Mouse (Mus musculus) left cerebral cortex, adult 2 months (tissue): Measurements from ENCODE around the gene Ddi2. TPM values are rescaled to one million over a fixed set of nuclear protein-coding genes. Genes with fewer than 3 reads are reported as not detected.
A peak's percentile ranks its signal among the peaks of the same experiment; 100 is the strongest.

Experiments used
- DNase-seq, 2 experiments: peaks; one replicate each; pipeline ENCODE4 v3.0.0; 2021 to 2022; ENCODE audit warnings: low spot score in 2 of 2, mixed read lengths in 1 of 2; ENCODE audit errors: extremely low spot score in 1 of 2
- H3K27ac ChIP-seq: fragments of 200-600 bp; 2 replicates; pipeline ENCODE4 v1.8.1; 2022
- H3K4me3 ChIP-seq: fragments of 200-600 bp; 2 replicates; pipeline ENCODE4 v1.8.1; 2022
- CTCF ChIP-seq: fragments of 200-600 bp; IDR thresholded peaks from 2 replicates; pipeline ENCODE4 v1.8.1; 2022; ENCODE audit warnings: antibody characterized with exemption, mild to moderate bottlenecking, moderate library complexity
- intact Hi-C: fragments of 180-260 bp; cut with DNase I; formaldehyde crosslinking; loops from one replicate; pipeline ENCODE4 v1.15.1; 2025
- total RNA-seq, 2 experiments: library from RNA; stranded (reverse); gene quantifications; 2 replicates each; pipeline ENCODE4 v1.2.3; 2021

Ddi2 gene
- total RNA-seq, 2 experiments from 2014 or later: 47.8 to 48.5 TPM

DNA sequence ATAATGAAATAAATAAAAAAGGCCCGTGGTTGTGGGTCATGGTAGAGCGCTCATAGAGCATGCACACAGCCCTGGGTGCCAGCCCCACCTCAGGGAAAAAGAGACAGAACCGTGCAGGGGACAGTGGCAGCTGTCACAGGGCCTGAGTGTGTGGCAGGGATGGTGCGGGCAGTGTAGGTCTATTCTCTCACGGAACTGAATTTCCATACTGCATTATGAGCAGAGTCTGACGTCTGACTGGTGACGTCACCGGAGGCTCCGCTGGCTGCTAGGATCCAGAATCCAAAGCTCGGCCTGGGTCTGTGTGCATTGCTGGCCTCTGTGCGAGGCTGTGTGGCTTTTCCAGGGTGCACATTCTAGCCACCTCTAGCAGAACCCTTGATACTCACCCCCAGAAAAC is 62.3 kb downstream of the Ddi2 start:
- Histone ChIP-seq H3K27ac (no peak overlapping the region), H3K4me3 (no peak overlapping the region)
- DNase-seq: no peak
- intact Hi-C loops: no loop called here
- no peak for TF ChIP-seq CTCF

DNA sequence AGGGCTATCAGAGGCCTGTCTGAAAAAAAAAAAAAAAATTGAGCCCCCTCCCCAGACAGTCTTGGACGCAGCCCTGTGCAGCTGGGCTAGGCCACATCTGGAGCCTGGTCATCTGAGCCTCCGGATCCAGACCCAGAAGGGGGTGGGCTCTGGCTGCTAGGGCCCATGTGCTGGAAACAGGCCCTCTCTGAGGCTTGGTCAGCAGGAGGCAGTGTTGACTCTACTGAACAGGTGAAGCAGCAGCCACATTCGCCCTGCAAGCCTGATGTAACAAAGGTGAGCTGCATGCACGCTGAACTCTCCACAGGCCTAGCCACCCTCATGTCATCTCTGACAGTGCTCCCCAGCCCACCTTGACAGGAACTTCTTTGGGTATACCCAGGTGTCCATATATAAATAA is 63.5 kb downstream of the Ddi2 start:
- DNase-seq: no peak
- intact Hi-C loops: no loop called here
- no peak overlapping the region for H3K27ac ChIP-seq
- no peak overlapping the region for H3K4me3 ChIP-seq
- peak; percentile 1; the same call in 1 of the 2 replicates for TF ChIP-seq CTCF

GRCm38 (mm10) chr4:141658846-141659484 is 64.3 kb downstream of the Ddi2 start:
- no peak for DNase-seq
- Histone ChIP-seq H3K4me3 (no peak overlapping the region), H3K27ac (no peak overlapping the region)
- no peak for TF ChIP-seq CTCF
- intact Hi-C loops: no loop called here

DNA sequence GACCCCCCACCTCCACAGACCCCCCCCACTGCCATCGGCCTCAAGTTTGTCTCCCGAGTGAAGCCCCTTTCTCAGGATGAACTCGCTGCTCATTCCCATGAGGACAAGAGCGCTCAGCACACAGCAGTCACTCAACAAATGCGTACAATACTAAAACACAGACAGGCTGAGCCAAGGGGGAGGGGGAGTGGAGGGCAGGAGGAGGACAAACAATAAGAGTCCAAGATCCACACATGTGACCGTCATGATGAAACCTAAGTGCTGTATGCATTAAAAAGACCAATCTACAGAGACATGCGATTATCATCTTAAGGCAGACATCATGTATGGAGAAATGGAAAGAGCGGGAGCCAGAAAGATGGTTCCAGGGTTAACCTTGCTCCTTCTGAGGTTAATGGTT is 66.3 kb downstream of the Ddi2 start:
- Histone ChIP-seq H3K4me3 (no peak overlapping the region), H3K27ac (no peak overlapping the region)
- TF ChIP-seq CTCF: no peak
- intact Hi-C loops: no loop called here
- no peak for DNase-seq

GRCm38 (mm10) chr4:141655908-141656608 is 67.2 kb downstream of the Ddi2 start:
- intact Hi-C loops: no loop called here
- no peak for TF ChIP-seq CTCF
- Histone ChIP-seq H3K27ac (0 out of 2 replicates have a peak overlapping the region, but pooled peaks have one; percentile 13), H3K4me3 (no peak overlapping the region)
- peak in 1 of 2 experiments; percentile 40 for DNase-seq

- no peak for TF ChIP-seq CTCF
- DNase-seq: no peak
- Histone ChIP-seq H3K4me3 (no peak overlapping the region), H3K27ac (no peak overlapping the region)
- intact Hi-C loops: no loop called here
Measured at GRCm38 (mm10) chr4:141654509-141654908, 68.7 kb downstream of the Ddi2 start.

DNA sequence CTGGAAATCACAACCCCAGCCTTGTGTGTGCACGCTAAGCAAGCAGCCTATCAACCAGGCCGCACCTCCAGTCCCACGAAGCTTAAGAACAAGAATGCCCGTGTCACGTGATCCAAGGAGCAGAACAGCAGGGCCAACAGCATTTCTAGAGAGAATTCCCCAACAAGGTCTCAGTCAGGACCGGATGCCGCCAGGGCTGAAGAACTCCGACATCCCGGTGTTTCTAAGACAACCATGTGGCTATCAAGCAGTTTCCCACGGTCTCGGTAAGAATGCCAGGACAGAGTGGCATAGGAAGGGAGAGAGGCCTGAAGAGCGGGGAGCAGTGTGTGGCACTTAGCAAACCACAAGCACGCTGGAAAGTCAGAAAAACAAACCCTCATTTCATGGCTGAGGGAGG is 69.4 kb downstream of the Ddi2 start:
- intact Hi-C loops: no loop called here
- Histone ChIP-seq H3K27ac (no peak overlapping the region), H3K4me3 (no peak overlapping the region)
- no peak for DNase-seq
- TF ChIP-seq CTCF: no peak

GRCm38 (mm10) chr4:141653044-141653443 is 70.2 kb downstream of the Ddi2 start:
- TF ChIP-seq CTCF: no peak
- Histone ChIP-seq H3K27ac (no peak overlapping the region), H3K4me3 (no peak overlapping the region)
- no peak for DNase-seq
- intact Hi-C loops: no loop called here

GRCm38 (mm10) chr4:141651944-141652343 is 71.3 kb downstream of the Ddi2 start:
- intact Hi-C loops: no loop called here
- Histone ChIP-seq H3K4me3 (no peak overlapping the region), H3K27ac (no peak overlapping the region; the same call in 1 of the 2 replicates)
- TF ChIP-seq CTCF: no peak
- DNase-seq: no peak

DNA sequence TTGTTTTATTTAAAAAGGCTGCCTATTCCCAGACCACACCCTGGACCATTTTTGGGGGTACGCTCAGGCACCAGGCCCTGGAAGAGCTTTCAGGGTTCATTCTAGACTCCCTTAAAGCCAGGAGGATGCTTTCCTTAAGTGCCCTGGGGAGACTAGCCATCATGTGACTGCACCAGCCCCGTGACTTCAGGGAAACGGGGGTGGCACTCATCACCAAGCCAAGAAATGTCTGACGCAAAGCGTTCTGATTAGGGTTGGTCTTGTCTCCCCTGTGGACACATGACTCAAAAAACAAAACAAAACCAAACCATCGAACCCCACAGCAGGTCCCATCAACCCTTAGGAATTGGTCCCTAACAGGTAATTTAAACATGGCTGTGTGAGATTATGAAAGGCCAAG is 71.9 kb downstream of the Ddi2 start:
- H3K27ac ChIP-seq: no peak overlapping the region
- H3K4me3 ChIP-seq: no peak overlapping the region
- intact Hi-C loops: no loop called here
- no peak for DNase-seq
- TF ChIP-seq CTCF: no peak

DNA sequence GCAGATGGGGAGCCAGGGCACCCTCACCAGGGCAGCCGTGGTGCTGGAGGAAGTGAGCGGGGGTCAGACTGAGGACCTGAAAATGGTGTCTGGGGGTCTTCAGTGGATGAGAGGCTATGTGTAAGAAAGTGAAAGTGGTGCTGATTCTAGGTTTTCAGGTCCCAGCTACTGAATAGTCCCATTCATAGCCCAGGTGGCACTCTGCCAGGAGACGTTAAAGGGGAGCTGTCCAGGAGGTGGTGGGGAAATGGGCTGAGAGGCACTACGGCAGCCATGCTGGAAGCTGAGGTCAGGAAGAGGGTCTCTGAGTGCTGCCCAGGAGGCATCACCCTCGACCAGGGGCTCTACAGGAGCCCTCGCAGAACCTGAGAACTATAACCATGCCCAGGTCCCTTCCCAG is 74.0 kb downstream of the Ddi2 start:
- Histone ChIP-seq H3K27ac (no peak overlapping the region; the same call in 1 of the 2 replicates), H3K4me3 (no peak overlapping the region)
- intact Hi-C loops: no loop called here
- DNase-seq: no peak
- TF ChIP-seq CTCF: no peak

GRCm38 (mm10) chr4:141648262-141648661 is 75.0 kb downstream of the Ddi2 start:
- intact Hi-C loops: no loop called here
- no peak for TF ChIP-seq CTCF
- Histone ChIP-seq H3K27ac (no peak overlapping the region), H3K4me3 (no peak overlapping the region)
- no peak for DNase-seq

GRCm38 (mm10) chr4:141647187-141647586 is 76.0 kb downstream of the Ddi2 start:
- intact Hi-C loops: no loop called here
- H3K27ac ChIP-seq: no peak overlapping the region
- H3K4me3 ChIP-seq: no peak overlapping the region
- TF ChIP-seq CTCF: no peak
- DNase-seq: no peak
